Mouse (Mus musculus) limb, embryonic 11.5 days (tissue): ENCODE data around the gene Gpd1. TPM values are rescaled to one million over a fixed set of nuclear protein-coding genes. Genes with fewer than 3 reads are reported as not detected.

Source experiments
- ATAC-seq: fragments of 200-750 bp; cut with Nextera tagmentation; 2 replicates; pipeline ENCODE4 v1.8.0; 2017; ENCODE audit warnings: low read depth; ENCODE audit not compliant: insufficient number of reproducible peaks, low FRiP score, low TSS enrichment
- DNase-seq: peaks from one replicate; pipeline ENCODE4 v3.0.0-alpha.2; 2015; ENCODE audit warnings: low spot score
- H3K27ac ChIP-seq: fragments of 300-500 bp; sonication (generic); replicated peaks from 2 replicates; pipeline ENCODE4 v1.5.1; 2014; ENCODE audit warnings: low read depth, mild to moderate bottlenecking, low read length
- H3K27me3 ChIP-seq: fragments of 300-500 bp; sonication (generic); 2 replicates; pipeline ENCODE4 v1.6.1; 2014; ENCODE audit warnings: mild to moderate bottlenecking, low read length, mixed read lengths; ENCODE audit not compliant: control insufficient read depth, insufficient read depth
- H3K36me3 ChIP-seq: fragments of 300-500 bp; sonication (generic); 2 replicates; pipeline ENCODE4 v1.6.1; 2014; ENCODE audit warnings: mild to moderate bottlenecking, low read length, moderate library complexity, mixed read lengths; ENCODE audit not compliant: control insufficient read depth, insufficient read depth
- H3K4me1 ChIP-seq: fragments of 300-500 bp; sonication (generic); 2 replicates; pipeline ENCODE4 v1.6.1; 2014; ENCODE audit warnings: low read length, mixed read lengths; ENCODE audit not compliant: control insufficient read depth, insufficient read depth
- H3K4me2 ChIP-seq: fragments of 300-500 bp; sonication (generic); 2 replicates; pipeline ENCODE4 v1.6.1; 2014; ENCODE audit warnings: low read depth, mild to moderate bottlenecking, moderate library complexity; ENCODE audit not compliant: severe bottlenecking
- H3K4me3 ChIP-seq: fragments of 300-500 bp; sonication (generic); 2 replicates; pipeline ENCODE4 v1.5.1; 2014; ENCODE audit warnings: low read depth, low read length
- H3K9ac ChIP-seq: fragments of 300-500 bp; sonication (generic); 2 replicates; pipeline ENCODE4 v1.6.1; 2014; ENCODE audit warnings: mild to moderate bottlenecking, low read length
- H3K9me3 ChIP-seq: fragments of 300-500 bp; sonication (generic); 2 replicates; pipeline ENCODE4 v1.6.1; 2016; ENCODE audit warnings: low read length; ENCODE audit not compliant: control insufficient read depth
- WGBS: fragments of 180-500 bp; shearing (Covaris S2); extraction: QIAGEN DNeasy Blood & Tissue Kit; methylation state at CpG from one replicate; pipeline ENCODE4 v1.1.7; 2014; 5-methylcytosine and 5-hydroxymethylcytosine counted together
- polyA plus RNA-seq: library from polyadenylated mRNA; unstranded; fragments of >200 nt; fragmentation: Nextera tagmentation; extraction: Ambion mirVana; gene quantifications from 2 replicates; pipeline ENCODE4 v1.2.1, GENCODE M21; 2014

Gene Gpd1
- polyA plus RNA-seq, 1 experiment from 2014 or later, result 0.27 TPM

- Histone ChIP-seq H3K4me2 (no peak overlapping the region), H3K27me3 (peaks cover under 1% of the 10 kb centered on the region; the same call in 1 of the 2 replicates), H3K9me3 (no peaks in the 10 kb centered on the region), H3K36me3 (no peaks in the 10 kb centered on the region), H3K9ac (no peak overlapping the region), H3K4me3 (no peak overlapping the region), H3K4me1 (no peaks in the 10 kb centered on the region), H3K27ac (no peak overlapping the region)
- 35% methylated on average over 8 of the region's 8 CpGs for WGBS
- ATAC-seq (no peak), DNase-seq (no peak)
Measured at GRCm38 (mm10) chr15:99677089-99677488, 40.2 kb upstream of the Gpd1 start.

GRCm38 (mm10) chr15:99678063-99678800 lies 39.1 kb upstream of the Gpd1 start:
- whole genome bisulfite sequencing, result 16% methylated on average over 13 of the region's 13 CpGs
- Histone ChIP-seq H3K4me2 (no peak overlapping the region), H3K9me3 (no peaks in the 10 kb centered on the region), H3K4me1 (no peaks in the 10 kb centered on the region), H3K36me3 (no peaks in the 10 kb centered on the region), H3K9ac (no peak overlapping the region), H3K27ac (no peak overlapping the region), H3K27me3 (no peaks in the 10 kb centered on the region), H3K4me3 (no peak overlapping the region)
- ATAC-seq (no peak), DNase-seq (peak; percentile 57)

DNA sequence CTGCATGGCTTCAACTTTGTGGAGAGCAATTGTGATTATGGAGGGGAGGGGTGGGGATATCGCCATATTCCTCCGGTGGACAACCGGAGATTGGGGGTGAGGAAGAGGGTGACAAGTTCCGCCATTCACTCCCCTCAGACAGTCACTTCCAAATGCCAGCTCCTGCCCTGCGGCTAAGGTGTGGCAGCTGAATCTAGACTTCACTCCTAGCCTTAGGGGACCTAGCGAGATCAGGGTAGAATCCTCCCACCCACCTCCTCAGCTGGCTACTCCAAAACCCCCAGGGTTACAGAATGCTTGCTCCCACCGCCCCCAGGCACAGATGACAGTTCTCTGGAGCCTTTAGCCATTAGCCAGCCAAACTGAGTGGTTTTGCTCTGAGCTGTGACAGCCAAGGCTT lies 38.3 kb upstream of the Gpd1 start:
- DNase-seq, result no peak
- Histone ChIP-seq H3K4me1 (no peaks in the 10 kb centered on the region), H3K27me3 (no peaks in the 10 kb centered on the region), H3K27ac (no peak overlapping the region), H3K36me3 (no peaks in the 10 kb centered on the region), H3K9ac (no peak overlapping the region), H3K4me3 (no peak overlapping the region), H3K4me2 (no peak overlapping the region), H3K9me3 (no peaks in the 10 kb centered on the region)
- ATAC-seq, result no peak
- 44% methylated on average over 7 of the region's 7 CpGs for WGBS

GRCm38 (mm10) chr15:99682880-99683279 lies 34.4 kb upstream of the Gpd1 start:
- DNase-seq (no peak), ATAC-seq (no peak)
- no peaks in the 10 kb centered on the region for H3K36me3 ChIP-seq
- no peak overlapping the region for H3K4me3 ChIP-seq
- WGBS, result 94% methylated on average over 7 of the region's 7 CpGs
- H3K4me2 ChIP-seq, result no peak overlapping the region
- no peak overlapping the region for H3K27ac ChIP-seq
- no peak overlapping the region for H3K9ac ChIP-seq
- no peaks in the 10 kb centered on the region for H3K27me3 ChIP-seq
- no peaks in the 10 kb centered on the region for H3K9me3 ChIP-seq
- no peaks in the 10 kb centered on the region for H3K4me1 ChIP-seq

DNA sequence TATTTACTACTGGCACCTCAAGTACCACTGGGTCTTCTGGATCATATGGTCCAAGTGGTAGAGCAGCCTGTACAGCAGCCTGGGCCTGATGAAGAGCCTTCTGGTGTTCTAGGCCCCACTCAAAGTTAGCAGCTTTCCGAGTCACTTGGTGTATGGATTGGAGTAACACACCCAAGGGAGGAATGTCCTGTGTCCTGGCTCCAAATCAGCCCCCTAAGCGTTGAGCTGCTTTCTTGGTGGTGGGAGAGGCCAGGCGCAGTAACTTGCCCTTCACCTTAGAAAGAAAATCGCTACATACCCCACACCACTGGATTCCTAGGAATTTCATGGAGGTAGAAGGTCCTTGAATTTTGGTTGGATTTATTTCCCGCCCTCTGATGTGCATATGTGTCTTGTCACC lies 33.2 kb upstream of the Gpd1 start:
- H3K4me2 ChIP-seq, result no peak overlapping the region
- no peaks in the 10 kb centered on the region for H3K36me3 ChIP-seq
- no peaks in the 10 kb centered on the region for H3K27me3 ChIP-seq
- no peak for DNase-seq
- H3K4me3 ChIP-seq, result no peak overlapping the region
- ATAC-seq, result no peak
- 94% methylated on average over 5 of the region's 5 CpGs for WGBS
- no peak overlapping the region for H3K27ac ChIP-seq
- no peaks in the 10 kb centered on the region for H3K4me1 ChIP-seq
- no peaks in the 10 kb centered on the region for H3K9me3 ChIP-seq
- no peak overlapping the region for H3K9ac ChIP-seq

DNA sequence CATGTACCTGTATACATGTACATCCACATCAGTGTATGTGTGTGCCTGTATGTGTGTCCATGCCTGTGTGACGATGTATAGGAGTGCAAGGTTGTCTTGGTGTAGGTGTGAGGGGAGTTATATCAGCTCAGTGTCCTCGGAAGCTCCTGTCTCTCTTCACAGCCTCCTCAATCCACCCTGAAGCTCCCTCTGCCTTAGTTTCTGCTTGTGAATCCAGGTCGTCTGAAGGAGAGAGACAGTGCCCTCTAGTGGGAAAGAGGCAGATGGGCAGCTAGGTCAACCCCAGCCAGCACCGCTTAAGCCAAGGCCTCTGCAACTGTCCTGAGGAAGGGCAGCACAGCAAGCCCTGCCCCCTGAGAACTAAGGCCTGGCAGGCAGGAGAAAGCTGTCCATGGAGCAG lies 28.6 kb upstream of the Gpd1 start:
- 5% methylated on average over 4 of the region's 4 CpGs for WGBS
- peak; percentile 75 for DNase-seq
- Histone ChIP-seq H3K27ac (no peak overlapping the region), H3K9me3 (no peaks in the 10 kb centered on the region), H3K4me1 (0 out of 2 replicates have a peak, but pooled peaks cover 4% of the 10 kb centered on the region), H3K36me3 (no peaks in the 10 kb centered on the region), H3K4me2 (no peak overlapping the region), H3K4me3 (no peak overlapping the region), H3K27me3 (peaks cover 4% of the 10 kb centered on the region; the same call in 1 of the 2 replicates), H3K9ac (no peak overlapping the region)
- ATAC-seq, result 0 out of 2 replicates have a peak, but pooled peaks have one; percentile 31

DNA sequence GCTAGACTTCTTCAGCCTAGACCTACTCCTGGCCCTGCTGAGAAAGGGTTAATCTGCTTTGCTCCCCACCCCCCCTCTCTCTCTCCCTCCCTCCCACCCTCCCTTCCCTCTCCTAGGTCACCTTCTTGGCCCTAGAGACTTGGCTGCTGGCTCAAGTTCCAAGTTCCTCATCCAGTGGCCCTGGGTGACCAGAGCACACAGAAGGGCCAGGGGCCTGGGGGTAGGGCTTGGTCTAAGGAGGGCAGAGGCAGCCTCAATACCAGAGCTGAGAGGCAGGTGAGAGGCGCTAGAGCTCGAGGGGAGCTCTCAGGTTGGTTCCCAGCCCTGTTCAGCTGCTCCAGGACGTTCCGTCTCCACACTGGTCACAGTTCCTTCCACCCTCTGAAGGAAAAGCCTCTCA lies 26.4 kb upstream of the Gpd1 start:
- 0 out of 2 replicates have a peak, but pooled peaks cover 4% of the 10 kb centered on the region for H3K4me1 ChIP-seq
- no peak overlapping the region for H3K27ac ChIP-seq
- no peak overlapping the region for H3K4me3 ChIP-seq
- WGBS, result 9% methylated on average over 4 of the region's 4 CpGs
- H3K9me3 ChIP-seq, result no peaks in the 10 kb centered on the region
- ATAC-seq (no peak), DNase-seq (no peak)
- H3K27me3 ChIP-seq, result peaks cover 4% of the 10 kb centered on the region; the same call in 1 of the 2 replicates
- H3K4me2 ChIP-seq, result no peak overlapping the region
- H3K36me3 ChIP-seq, result no peaks in the 10 kb centered on the region
- H3K9ac ChIP-seq, result no peak overlapping the region

- Histone ChIP-seq H3K9ac (no peak overlapping the region), H3K4me2 (no peak overlapping the region), H3K27ac (no peak overlapping the region), H3K9me3 (no peaks in the 10 kb centered on the region), H3K4me1 (0 out of 2 replicates have a peak, but pooled peaks cover 4% of the 10 kb centered on the region), H3K36me3 (no peaks in the 10 kb centered on the region), H3K4me3 (no peak overlapping the region), H3K27me3 (peaks cover 6% of the 10 kb centered on the region; the same call in 1 of the 2 replicates)
- ATAC-seq, result no peak
- WGBS, result 53% methylated on average over 9 of the region's 9 CpGs
- no peak for DNase-seq
Measured at GRCm38 (mm10) chr15:99691976-99692375, 25.3 kb upstream of the Gpd1 start.
